Mouse (Mus musculus) kidney, postnatal 10 days (tissue): ENCODE data around the gene Olfr894.
"Not testable (repeated sequence)": the region's sequence is repeated elsewhere in the genome, so short reads cannot be mapped to it uniquely, and the experiment has no call there.

ENCODE experiments used
- DNase-seq: peaks from one replicate; pipeline ENCODE4 v3.0.0; 2021; ENCODE audit warnings: mixed read lengths

The Olfr894 gene

GRCm38 (mm10) chr9:38217755-38218154 is at the start of gene Olfr894:
Gene Olfr894, plus strand, starts transcription at chr9:38218055.
- no peak for DNase-seq

- not testable (repeated sequence) for DNase-seq
Observed at GRCm38 (mm10) chr9:38168341-38168740, 49.5 kb upstream of the Olfr894 start.

GRCm38 (mm10) chr9:38180721-38181120 is 37.1 kb upstream of the Olfr894 start, which contains the start of gene Olfr891:
Gene Olfr891, minus strand, starts transcription at chr9:38180821.
- no peak for DNase-seq

GRCm38 (mm10) chr9:38208065-38208464 is 9.8 kb upstream of the Olfr894 start, which contains the start of gene Olfr893:
Gene Olfr893, plus strand, starts transcription at chr9:38208365.
- DNase-seq = no peak

- no peak for DNase-seq
Observed at GRCm38 (mm10) chr9:38252474-38252873, 34.6 kb downstream of the Olfr894 start, which contains the start of gene Olfr143. Gene Olfr143, plus strand, starts transcription at chr9:38252774.

- no peak for DNase-seq
Observed at GRCm38 (mm10) chr9:38267551-38267950, 49.7 kb downstream of the Olfr894 start, which contains the start of gene Olfr895. Gene Olfr895, plus strand, starts transcription at chr9:38267851.
